Mouse (Mus musculus): ENCODE data around the gene Gm21969. TPM values are rescaled to one million over a fixed set of nuclear protein-coding genes. Genes with fewer than 3 reads are reported as not detected.
A peak's percentile ranks its signal among the peaks of the same experiment; 100 is the strongest.

Gene Gm21969
- polyA plus RNA-seq, 1 experiment from 2014 or later = not detected

DNA sequence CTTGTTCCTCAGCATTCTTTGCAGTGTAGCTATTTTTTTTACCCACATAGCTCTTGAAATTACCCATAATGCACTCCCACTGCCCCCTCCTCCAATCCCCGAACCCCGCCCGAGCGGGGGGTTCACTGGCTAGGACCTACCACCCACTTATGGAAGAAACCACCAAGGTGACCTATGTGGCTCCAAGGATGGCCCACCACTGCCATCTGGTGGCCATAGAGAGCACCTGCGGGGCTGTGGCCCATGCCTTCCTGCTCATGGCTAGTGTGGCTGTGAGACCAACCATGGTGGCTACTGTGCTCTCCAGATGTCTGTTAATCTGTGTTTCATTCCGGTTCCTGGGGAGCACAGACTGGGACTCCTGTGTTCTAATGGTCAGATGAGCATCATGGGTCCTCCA is 66.9 kb downstream of the Gm21969 start:
- no peaks in the 10 kb centered on the region for H3K27me3 ChIP-seq
- no peak overlapping the region for H3K9ac ChIP-seq
- no peaks in the 10 kb centered on the region for H3K36me3 ChIP-seq
- no peak overlapping the region for H3K4me2 ChIP-seq
- ATAC-seq (ENCODE audit: low read depth) (peak; percentile 47; the same call in 1 of the 2 replicates), DNase-seq (peak; percentile 18)
- WGBS (ENCODE audit: insufficient replicate concordance) = 1% methylated on average over 6 of the region's 6 CpGs
- no peak overlapping the region for H3K4me3 ChIP-seq (replicated peaks)
- no peak overlapping the region for H3K27ac ChIP-seq
- no peaks in the 10 kb centered on the region for H3K9me3 ChIP-seq (replicated peaks)
- H3K4me1 ChIP-seq (replicated peaks) = no peaks in the 10 kb centered on the region

DNA sequence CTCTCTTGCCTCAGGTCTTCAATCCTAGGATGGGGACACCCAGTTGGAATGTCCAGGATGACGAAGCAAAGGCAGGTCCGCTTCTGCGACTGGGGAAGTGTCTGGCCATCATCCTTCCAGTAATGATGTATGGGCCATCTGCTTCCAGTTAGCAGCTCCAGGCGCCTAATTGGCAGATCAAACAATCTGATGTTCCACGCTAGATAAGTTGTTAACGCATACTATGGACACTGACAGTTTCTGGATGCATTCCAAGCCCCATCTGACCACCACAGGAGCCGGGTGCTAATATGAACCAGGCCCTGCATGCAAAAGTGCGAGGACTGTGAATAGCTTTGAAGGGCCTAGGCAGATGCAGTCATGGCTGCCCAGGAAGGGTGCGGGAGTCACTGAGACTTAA is 72.7 kb downstream of the Gm21969 start:
- no peak for ATAC-seq (ENCODE audit: low read depth)
- DNase-seq = no peak
- 46% methylated on average over 9 of the region's 9 CpGs for WGBS (ENCODE audit: insufficient replicate concordance)
- no peak overlapping the region for H3K27ac ChIP-seq
- no peak overlapping the region for H3K4me2 ChIP-seq
- H3K36me3 ChIP-seq = no peaks in the 10 kb centered on the region
- H3K9ac ChIP-seq = no peak overlapping the region
- H3K9me3 ChIP-seq (replicated peaks) = no peaks in the 10 kb centered on the region
- H3K27me3 ChIP-seq = no peaks in the 10 kb centered on the region
- no peak overlapping the region for H3K4me3 ChIP-seq (replicated peaks)
- H3K4me1 ChIP-seq (replicated peaks) = no peaks in the 10 kb centered on the region

DNA sequence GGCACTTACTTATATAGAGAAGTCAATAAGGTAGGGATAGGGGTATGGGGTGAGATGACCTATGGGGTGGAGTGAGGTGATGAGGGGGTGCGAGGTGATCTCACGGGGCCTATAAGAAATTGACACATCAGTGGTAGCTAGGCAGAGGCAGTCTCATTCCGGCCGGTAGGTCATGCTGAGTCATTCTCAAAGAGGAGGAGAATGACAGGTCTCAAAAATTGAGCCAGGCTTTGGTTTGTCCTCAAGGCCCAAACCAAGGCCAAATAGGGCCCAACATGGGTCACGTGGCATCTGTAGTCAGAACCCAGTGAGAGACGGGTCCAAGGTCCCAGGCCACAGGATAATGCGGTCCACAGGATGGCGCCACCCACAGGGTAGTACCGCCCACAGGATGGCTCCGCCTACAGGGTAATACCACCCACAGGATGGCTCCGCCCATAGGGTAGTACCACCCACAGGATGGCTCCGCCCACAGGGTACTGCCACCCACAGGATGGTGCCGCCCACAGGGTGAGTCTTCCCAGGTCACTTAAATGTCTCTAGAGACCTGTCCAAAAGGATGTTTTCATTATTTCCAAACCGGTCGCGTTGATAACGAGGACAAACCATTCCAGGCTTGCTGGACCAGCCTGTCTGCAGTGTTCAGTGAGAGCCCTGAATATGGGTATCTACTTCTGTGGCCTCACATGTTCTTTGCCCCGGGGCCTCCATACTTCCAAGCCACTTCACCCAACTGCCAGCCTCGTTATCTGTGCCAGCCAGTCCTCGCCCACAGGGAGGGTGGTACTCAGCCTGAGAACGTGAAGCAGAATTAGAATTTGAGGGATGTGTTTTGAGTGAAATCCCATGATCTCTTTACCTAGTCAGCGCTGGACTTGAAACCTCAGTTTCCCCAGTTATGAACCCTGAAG is 81.0 kb downstream of the Gm21969 start:
- no peak for DNase-seq
- no peaks in the 10 kb centered on the region; the same call in 1 of the 2 replicates for H3K27me3 ChIP-seq
- WGBS (ENCODE audit: insufficient replicate concordance) = 62% methylated on average over 22 of the region's 22 CpGs

DNA sequence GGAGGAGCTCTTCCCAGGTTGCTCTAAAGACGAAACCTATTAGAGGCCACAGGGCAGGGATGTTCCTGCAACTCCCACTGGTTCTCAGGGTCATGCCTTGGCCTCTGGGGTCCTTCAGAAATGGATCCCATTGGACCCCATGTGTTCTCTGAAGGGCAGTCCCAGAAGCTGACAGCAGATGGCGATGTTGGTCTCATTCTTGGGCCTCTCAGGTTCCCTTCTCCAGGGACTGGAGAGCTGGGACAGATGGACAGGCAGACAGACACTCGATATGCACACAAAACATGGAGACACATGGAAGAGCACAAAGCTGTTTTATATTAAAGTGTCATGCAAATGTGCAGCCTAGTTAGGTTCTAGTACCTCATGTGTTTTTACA is 81.6 kb downstream of the Gm21969 start:
- no peaks in the 10 kb centered on the region for H3K4me1 ChIP-seq (replicated peaks)
- no peaks in the 10 kb centered on the region for H3K36me3 ChIP-seq
- no peaks in the 10 kb centered on the region; the same call in 1 of the 2 replicates for H3K27me3 ChIP-seq
- DNase-seq (no peak), ATAC-seq (ENCODE audit: low read depth) (no peak)
- no peak overlapping the region for H3K9ac ChIP-seq
- H3K4me3 ChIP-seq (replicated peaks) = no peak overlapping the region
- no peak overlapping the region for H3K27ac ChIP-seq
- 0 out of 2 replicates have a peak, but pooled peaks cover 10% of the 10 kb centered on the region for H3K9me3 ChIP-seq (replicated peaks)
- 12% methylated on average over 3 of the region's 3 CpGs for WGBS (ENCODE audit: insufficient replicate concordance)
- H3K4me2 ChIP-seq = no peak overlapping the region

More for the DNA sequence above, 81.0 kb downstream of the Gm21969 start:
- Histone ChIP-seq H3K9me3 (replicated peaks) (0 out of 2 replicates have a peak, but pooled peaks cover 10% of the 10 kb centered on the region), H3K4me2 (no peak overlapping the region), H3K4me1 (replicated peaks) (no peaks in the 10 kb centered on the region), H3K9ac (no peak overlapping the region), H3K36me3 (no peaks in the 10 kb centered on the region), H3K27ac (no peak overlapping the region), H3K4me3 (replicated peaks) (no peak overlapping the region)
- ATAC-seq (ENCODE audit: low read depth) = no peak

DNA sequence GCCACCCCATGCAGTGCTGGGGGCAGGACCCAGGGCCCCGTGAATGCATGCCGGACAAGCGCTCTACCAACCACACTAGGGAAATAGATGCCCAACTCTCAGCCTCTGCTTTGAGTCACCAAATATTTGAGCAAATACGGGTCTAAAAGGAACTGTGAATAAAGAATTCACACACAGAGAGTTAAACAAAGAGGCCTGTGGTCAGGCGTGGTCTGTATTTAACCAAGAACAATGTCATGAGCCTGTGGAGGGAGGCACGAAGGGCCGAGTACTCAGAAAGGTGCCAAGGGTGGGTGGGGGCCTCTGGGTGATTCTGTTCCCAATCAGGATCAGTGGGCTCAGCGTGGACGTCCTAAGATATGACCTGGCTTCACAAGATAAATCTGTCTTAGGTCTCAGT is 85.1 kb downstream of the Gm21969 start:
- Histone ChIP-seq H3K36me3 (no peaks in the 10 kb centered on the region), H3K9me3 (replicated peaks) (no peaks in the 10 kb centered on the region), H3K27ac (no peak overlapping the region), H3K4me1 (replicated peaks) (no peaks in the 10 kb centered on the region), H3K4me2 (no peak overlapping the region), H3K27me3 (no peaks in the 10 kb centered on the region; the same call in 1 of the 2 replicates), H3K4me3 (replicated peaks) (no peak overlapping the region), H3K9ac (no peak overlapping the region)
- 52% methylated on average over 9 of the region's 9 CpGs for WGBS (ENCODE audit: insufficient replicate concordance)
- DNase-seq (no peak), ATAC-seq (ENCODE audit: low read depth) (no peak)

DNA sequence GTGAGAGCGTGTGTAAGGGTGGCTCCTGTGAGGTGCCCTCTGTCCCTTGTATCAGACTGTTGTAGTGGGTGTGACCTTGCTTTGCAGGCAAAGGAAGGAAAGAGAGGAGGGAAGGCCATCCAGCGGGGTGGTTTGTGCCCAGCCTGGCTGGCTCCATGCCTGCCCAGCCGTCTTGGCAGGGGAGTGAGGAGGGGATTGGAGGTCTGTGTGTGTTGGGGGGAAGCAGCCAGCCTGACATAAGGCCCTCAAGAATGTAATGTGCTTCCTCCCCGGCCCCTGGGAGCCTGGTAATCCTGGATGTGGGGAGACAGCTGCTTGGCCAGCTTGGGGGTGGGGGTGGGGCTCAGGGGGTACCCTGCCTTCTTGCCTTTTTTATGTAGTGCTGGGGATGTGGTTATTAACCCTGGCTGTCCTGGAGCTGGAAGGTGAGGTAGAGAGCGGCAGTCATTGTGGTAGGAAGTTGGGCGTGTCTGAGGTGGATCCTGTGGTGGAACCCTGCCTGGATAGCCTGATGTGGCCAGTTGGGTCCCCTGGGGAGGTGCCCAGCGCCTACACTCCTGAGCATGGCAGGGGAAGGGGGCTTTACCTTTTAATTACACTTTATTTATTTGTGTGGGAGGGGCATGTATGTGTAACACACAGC is 86.8 kb downstream of the Gm21969 start:
- Histone ChIP-seq H3K9me3 (replicated peaks) (no peaks in the 10 kb centered on the region), H3K36me3 (no peaks in the 10 kb centered on the region), H3K4me3 (replicated peaks) (no peak overlapping the region), H3K4me1 (replicated peaks) (no peaks in the 10 kb centered on the region), H3K4me2 (no peak overlapping the region), H3K27me3 (no peaks in the 10 kb centered on the region; the same call in 1 of the 2 replicates), H3K27ac (no peak overlapping the region), H3K9ac (no peak overlapping the region)
- DNase-seq (no peak), ATAC-seq (ENCODE audit: low read depth) (no peak)
- WGBS (ENCODE audit: insufficient replicate concordance) = 27% methylated on average over 7 of the region's 7 CpGs

DNA sequence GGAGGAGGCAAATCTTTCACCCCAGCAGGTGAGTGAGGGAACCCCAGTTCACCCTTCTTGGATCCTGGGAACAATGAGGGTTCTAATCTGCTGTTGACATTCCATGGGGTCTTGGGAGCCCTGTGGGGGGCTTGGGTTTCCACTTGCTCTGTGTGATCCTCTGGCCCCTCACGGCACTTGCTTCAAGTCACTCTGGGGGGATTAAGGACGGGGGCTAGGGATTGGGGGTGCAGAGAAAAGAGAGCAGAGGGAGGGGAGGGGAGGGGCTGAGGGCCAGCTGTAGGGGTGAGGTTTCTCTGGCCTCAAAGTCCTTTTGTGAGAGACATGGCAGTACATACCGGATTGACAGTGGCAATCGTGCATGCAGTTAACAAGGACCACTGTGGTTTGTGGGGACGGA is 90.3 kb downstream of the Gm21969 start:
- Histone ChIP-seq H3K27me3 (no peaks in the 10 kb centered on the region; the same call in 1 of the 2 replicates), H3K9ac (no peak overlapping the region), H3K4me1 (replicated peaks) (no peaks in the 10 kb centered on the region), H3K4me3 (replicated peaks) (no peak overlapping the region), H3K36me3 (no peaks in the 10 kb centered on the region), H3K4me2 (no peak overlapping the region), H3K27ac (no peak overlapping the region), H3K9me3 (replicated peaks) (no peaks in the 10 kb centered on the region)
- ATAC-seq (ENCODE audit: low read depth) = no peak
- WGBS (ENCODE audit: insufficient replicate concordance) = 35% methylated on average over 5 of the region's 5 CpGs
- no peak for DNase-seq

DNA sequence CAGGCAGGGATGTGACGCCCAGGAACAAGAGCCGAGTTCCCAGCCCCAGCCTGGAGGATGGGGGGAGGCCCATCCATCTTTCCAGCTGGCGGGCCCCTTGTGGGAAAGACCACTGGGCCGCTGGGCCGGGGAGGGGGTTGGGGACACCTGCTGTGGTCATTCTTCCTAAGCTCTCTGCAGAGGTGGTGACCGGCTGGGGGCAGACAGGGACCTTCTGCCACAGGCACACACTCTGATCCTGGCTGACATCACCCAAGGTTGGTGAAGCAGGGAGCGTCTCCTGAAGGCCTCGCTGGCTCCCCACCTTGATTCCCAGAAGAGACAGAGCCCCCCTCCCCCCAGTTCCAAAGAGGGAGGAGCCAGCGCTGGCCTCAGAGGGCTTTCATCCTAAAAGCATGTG is 94.8 kb downstream of the Gm21969 start:
- DNase-seq = no peak
- no peak overlapping the region for H3K4me2 ChIP-seq
- no peaks in the 10 kb centered on the region for H3K36me3 ChIP-seq
- no peaks in the 10 kb centered on the region for H3K9me3 ChIP-seq (replicated peaks)
- ATAC-seq (ENCODE audit: low read depth) = no peak
- 10% methylated on average over 9 of the region's 9 CpGs for WGBS (ENCODE audit: insufficient replicate concordance)
- no peaks in the 10 kb centered on the region for H3K4me1 ChIP-seq (replicated peaks)
- H3K27ac ChIP-seq = no peak overlapping the region
- no peak overlapping the region for H3K4me3 ChIP-seq (replicated peaks)
- no peak overlapping the region for H3K9ac ChIP-seq
- no peaks in the 10 kb centered on the region; the same call in 1 of the 2 replicates for H3K27me3 ChIP-seq

DNA sequence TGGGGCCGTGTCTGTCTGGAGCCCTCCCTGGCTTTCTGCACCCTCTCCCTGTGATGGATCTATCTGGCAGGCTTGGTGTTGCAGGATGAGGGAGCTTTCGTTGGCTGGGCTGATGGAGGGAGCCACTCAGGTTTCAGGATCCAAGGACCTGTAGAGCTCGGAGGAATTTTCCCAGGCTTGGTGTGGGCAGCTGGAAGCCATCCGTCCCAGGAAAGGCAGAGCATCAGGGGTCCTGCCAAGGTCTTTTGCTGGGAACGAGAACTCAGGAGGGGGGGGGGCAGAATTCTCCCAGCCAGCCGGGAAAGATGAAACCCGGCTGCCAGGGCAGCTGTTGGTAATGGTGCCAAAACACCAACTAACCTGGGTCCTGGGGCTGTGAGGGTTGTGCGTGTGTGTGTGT is 95.6 kb downstream of the Gm21969 start:
- H3K36me3 ChIP-seq = no peaks in the 10 kb centered on the region
- DNase-seq = no peak
- 53% methylated on average over 8 of the region's 8 CpGs for WGBS (ENCODE audit: insufficient replicate concordance)
- no peaks in the 10 kb centered on the region for H3K27me3 ChIP-seq
- H3K27ac ChIP-seq = no peak overlapping the region
- no peak overlapping the region for H3K9ac ChIP-seq
- H3K9me3 ChIP-seq (replicated peaks) = no peaks in the 10 kb centered on the region
- ATAC-seq (ENCODE audit: low read depth) = no peak
- no peak overlapping the region for H3K4me2 ChIP-seq
- H3K4me3 ChIP-seq (replicated peaks) = no peak overlapping the region
- no peaks in the 10 kb centered on the region for H3K4me1 ChIP-seq (replicated peaks)

DNA sequence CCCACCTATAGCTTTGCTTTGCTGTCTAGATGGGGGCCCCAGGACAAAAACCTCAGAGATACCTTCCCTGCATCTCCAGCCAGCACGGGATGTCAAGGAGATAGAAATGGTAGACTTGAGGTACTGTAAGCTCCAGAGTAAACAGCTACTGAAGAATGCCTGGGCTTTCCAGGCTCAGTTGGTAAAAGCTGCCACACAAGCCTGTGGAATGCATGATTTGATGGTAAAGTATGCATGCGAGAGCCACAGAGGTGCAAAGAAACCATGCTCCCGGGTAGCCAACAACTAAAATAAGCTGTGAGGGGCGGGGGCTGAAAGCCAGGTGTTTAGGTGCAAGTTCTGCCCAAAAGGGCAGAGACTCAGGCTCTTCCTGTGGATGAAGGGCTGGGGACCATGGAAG is 99.9 kb downstream of the Gm21969 start:
- H3K4me3 ChIP-seq (replicated peaks) = no peak overlapping the region
- H3K27ac ChIP-seq = no peak overlapping the region
- H3K9me3 ChIP-seq (replicated peaks) = no peaks in the 10 kb centered on the region
- no peaks in the 10 kb centered on the region for H3K4me1 ChIP-seq (replicated peaks)
- no peak overlapping the region for H3K4me2 ChIP-seq
- ATAC-seq (ENCODE audit: low read depth) (no peak), DNase-seq (no peak)
- H3K27me3 ChIP-seq = no peaks in the 10 kb centered on the region
- no peak overlapping the region for H3K9ac ChIP-seq
- H3K36me3 ChIP-seq = no peaks in the 10 kb centered on the region
- 35% methylated on average over 4 of the region's 4 CpGs for WGBS (ENCODE audit: insufficient replicate concordance)

DNA sequence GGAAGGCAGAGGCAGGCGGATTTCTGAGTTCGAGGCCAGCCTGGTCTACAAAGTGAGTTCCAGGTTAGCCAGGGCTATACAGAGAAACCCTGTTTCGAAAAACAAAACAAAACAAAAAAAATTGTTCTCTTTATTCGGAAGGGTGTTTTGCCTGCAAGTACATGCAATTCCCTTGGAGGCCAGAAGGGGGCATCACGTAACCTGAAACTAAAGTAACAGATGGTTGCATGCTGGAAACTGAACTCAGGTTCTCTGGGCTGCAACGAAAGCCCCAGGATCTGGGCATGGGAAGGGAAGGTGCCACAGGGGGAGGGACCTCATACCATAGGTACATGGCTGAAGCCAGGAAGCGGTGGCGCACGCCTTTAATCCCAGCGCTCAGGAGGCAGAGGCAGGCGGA is 100.5 kb downstream of the Gm21969 start:
- Histone ChIP-seq H3K4me3 (replicated peaks) (no peak overlapping the region), H3K36me3 (no peaks in the 10 kb centered on the region), H3K9me3 (replicated peaks) (no peaks in the 10 kb centered on the region), H3K4me1 (replicated peaks) (no peaks in the 10 kb centered on the region), H3K27me3 (no peaks in the 10 kb centered on the region), H3K4me2 (no peak overlapping the region), H3K9ac (no peak overlapping the region), H3K27ac (no peak overlapping the region)
- DNase-seq = no peak
- ATAC-seq (ENCODE audit: low read depth) = no peak
- 60% methylated on average over 11 of the region's 11 CpGs for WGBS (ENCODE audit: insufficient replicate concordance)

Data from liver, embryonic 13.5 days (tissue).